Mouse (Mus musculus) erythroblast, adult 5-6 weeks (primary cell): ENCODE data around the gene Depdc7. TPM values are rescaled to one million over a fixed set of nuclear protein-coding genes. Genes with fewer than 3 reads are reported as not detected.

ENCODE experiments used
- ATAC-seq: replicated peaks from 2 replicates; pipeline ENCODE4 v1.8.0; 2016; ENCODE audit warnings: moderate number of reproducible peaks, mild to moderate bottlenecking, moderate TSS enrichment, inconsistent platforms; ENCODE audit not compliant: poor library complexity, low FRiP score, severe bottlenecking
- total RNA-seq, 2 experiments: library from RNA; stranded (forward) in 1 of 2; stranded (reverse) in 1 of 2; fragments of 150-400 nt in 1 of 2; fragments of 200-764, 138-1000 nt in 1 of 2; gene quantifications; 2 replicates each; pipeline versions ENCODE4 v1.2.3 to v1.2.4; 2015 to 2017; ENCODE audit warnings: low replicate concordance in 2 of 2

Depdc7 gene
- total RNA-seq (2015; ENCODE audit: low replicate concordance): 1.9 TPM in 1 of 2 replicates, not detected in the other
- 0.17 TPM in 1 of 2 replicates, not detected in the other for total RNA-seq (2017; ENCODE audit: low replicate concordance)

GRCm38 (mm10) chr2:104742741-104743064, at the start of gene Depdc7:
TSS of gene Depdc7 (minus strand) at chr2:104742878.
- no peak for ATAC-seq

- no peak for ATAC-seq
Observed at GRCm38 (mm10) chr2:104774763-104775162, 32.1 kb upstream of the Depdc7 start.

- no peak for ATAC-seq
Observed at GRCm38 (mm10) chr2:104768697-104769096, 26.0 kb upstream of the Depdc7 start.

- ATAC-seq: no peak
Observed at GRCm38 (mm10) chr2:104764018-104764417, 21.3 kb upstream of the Depdc7 start.

- ATAC-seq: no peak
Observed at GRCm38 (mm10) chr2:104763134-104763703, 20.5 kb upstream of the Depdc7 start.

- ATAC-seq: no peak
Observed at GRCm38 (mm10) chr2:104750611-104751010, 7.9 kb upstream of the Depdc7 start.

GRCm38 (mm10) chr2:104748652-104749183, 6.0 kb upstream of the Depdc7 start:
- no peak for ATAC-seq

- no peak for ATAC-seq
Observed at GRCm38 (mm10) chr2:104746251-104746650, 3.6 kb upstream of the Depdc7 start.

- ATAC-seq: no peak
Observed at GRCm38 (mm10) chr2:104743971-104744370, 1.3 kb upstream of the Depdc7 start.

GRCm38 (mm10) chr2:104743160-104743559, 482 bp upstream of the Depdc7 start:
- no peak for ATAC-seq

- ATAC-seq: no peak
Observed at GRCm38 (mm10) chr2:104741896-104742740, 560 bp downstream of the Depdc7 start.

GRCm38 (mm10) chr2:104741015-104741758, 1.5 kb downstream of the Depdc7 start:
- no peak for ATAC-seq

- no peak for ATAC-seq
Observed at GRCm38 (mm10) chr2:104740248-104740949, 2.3 kb downstream of the Depdc7 start.

GRCm38 (mm10) chr2:104739691-104740090, 3.0 kb downstream of the Depdc7 start:
- ATAC-seq: no peak

- ATAC-seq: no peak
Observed at GRCm38 (mm10) chr2:104736241-104736640, 6.4 kb downstream of the Depdc7 start.

GRCm38 (mm10) chr2:104732562-104733256, 10.0 kb downstream of the Depdc7 start:
- ATAC-seq: no peak

- ATAC-seq: no peak
Observed at GRCm38 (mm10) chr2:104732033-104732444, 10.6 kb downstream of the Depdc7 start.

GRCm38 (mm10) chr2:104727369-104727768, 15.3 kb downstream of the Depdc7 start:
- ATAC-seq: no peak

- ATAC-seq: no peak
Observed at GRCm38 (mm10) chr2:104722021-104722420, 20.7 kb downstream of the Depdc7 start.
